Mouse (Mus musculus) c-Kit-negative CD71-positive TER-119-positive erythroid progenitor cells, embryonic 14.5 days (primary cell): ENCODE measurements around the gene Polr3b.

Experiments
- DNase-seq: peaks from one replicate; pipeline ENCODE4 v3.0.0-alpha.2; 2013; ENCODE audit warnings: low read depth, low spot score

Gene Polr3b

DNA sequence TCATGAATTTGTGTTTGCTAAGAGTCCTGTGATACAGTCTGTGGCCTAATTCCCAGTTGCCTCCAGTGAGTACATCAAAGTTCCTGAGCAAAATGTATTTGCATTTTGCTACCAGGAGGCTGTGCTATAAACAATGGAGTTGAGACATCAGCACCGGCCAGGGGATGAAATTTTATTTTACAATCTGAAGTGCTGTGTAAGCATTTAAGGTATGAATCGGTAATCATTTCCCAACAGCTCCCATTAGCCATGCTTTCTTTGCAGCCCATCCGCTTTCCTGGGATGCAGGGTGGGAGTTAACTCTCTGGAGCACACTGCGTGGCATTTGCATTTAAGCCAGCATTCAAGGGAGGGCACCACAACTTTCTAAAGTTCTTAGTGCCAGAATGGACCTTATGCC lies 88.1 kb downstream of the Polr3b start:
- DNase-seq: no peak

GRCm38 (mm10) chr10:84710827-84711226 lies 88.7 kb downstream of the Polr3b start:
- DNase-seq: no peak

DNA sequence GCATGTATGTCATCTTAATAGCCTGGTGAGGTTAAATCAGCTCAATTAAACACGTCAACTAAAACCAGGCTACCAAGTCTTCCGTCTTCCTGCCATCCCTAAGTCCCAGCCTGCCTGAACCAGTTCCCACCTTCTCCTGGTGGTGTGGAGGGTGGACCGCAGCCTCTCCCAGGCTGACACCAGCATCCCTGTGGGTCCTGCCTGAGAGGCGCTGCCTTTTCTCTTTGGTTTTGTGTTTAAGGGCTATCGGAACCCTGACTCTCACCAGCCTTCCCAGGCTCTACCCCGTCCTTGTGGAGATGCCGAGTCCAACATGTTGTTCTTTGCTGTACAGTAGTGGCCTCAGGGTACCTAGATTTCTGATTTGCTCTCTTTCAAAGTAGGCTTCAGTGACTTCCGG lies 89.4 kb downstream of the Polr3b start:
- no peak for DNase-seq

GRCm38 (mm10) chr10:84711940-84712339 lies 89.8 kb downstream of the Polr3b start:
- DNase-seq: no peak

DNA sequence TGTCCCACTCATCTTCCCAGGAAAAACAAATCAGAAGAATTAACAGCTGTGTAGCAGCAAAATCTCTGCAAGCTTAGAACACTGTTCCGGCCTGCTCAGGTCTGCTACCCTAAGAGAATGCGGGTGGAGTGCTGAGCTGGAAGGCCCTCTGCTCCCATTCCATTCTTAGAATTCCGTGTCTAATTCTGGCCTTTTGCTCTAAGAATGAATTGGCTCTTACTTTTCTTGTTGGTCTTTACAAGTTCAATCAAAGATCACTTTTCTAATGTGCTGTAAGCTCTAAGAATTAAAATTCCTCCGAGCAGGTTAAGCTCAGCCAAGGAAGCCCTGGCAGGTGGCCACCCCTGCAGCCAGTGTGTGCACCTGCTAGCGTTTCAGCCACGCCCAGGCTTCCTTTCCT lies 90.4 kb downstream of the Polr3b start:
- no peak for DNase-seq

DNA sequence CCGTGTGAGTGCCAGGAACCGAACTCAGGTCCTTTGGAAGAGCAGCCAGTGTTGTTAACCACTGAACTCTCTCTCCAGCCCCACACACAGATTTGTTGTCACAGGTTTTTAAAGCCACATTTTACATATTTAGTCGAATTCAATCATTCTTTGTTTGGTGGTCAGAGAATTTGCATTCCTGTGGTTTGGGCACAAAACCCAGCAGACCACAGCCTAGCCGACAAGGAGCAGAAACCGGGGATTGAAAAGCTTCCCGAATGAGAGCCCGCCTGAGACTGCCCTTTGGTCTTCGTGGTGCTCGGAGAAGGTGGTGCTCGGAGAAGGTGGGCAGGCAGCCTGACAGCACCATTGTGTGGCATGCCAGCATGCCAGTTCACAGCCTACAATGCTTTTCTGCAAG lies 91.0 kb downstream of the Polr3b start:
- no peak for DNase-seq

- DNase-seq: no peak
Observed at GRCm38 (mm10) chr10:84715639-84716038, 93.5 kb downstream of the Polr3b start.

GRCm38 (mm10) chr10:84716581-84716980 lies 94.5 kb downstream of the Polr3b start:
- DNase-seq: no peak

DNA sequence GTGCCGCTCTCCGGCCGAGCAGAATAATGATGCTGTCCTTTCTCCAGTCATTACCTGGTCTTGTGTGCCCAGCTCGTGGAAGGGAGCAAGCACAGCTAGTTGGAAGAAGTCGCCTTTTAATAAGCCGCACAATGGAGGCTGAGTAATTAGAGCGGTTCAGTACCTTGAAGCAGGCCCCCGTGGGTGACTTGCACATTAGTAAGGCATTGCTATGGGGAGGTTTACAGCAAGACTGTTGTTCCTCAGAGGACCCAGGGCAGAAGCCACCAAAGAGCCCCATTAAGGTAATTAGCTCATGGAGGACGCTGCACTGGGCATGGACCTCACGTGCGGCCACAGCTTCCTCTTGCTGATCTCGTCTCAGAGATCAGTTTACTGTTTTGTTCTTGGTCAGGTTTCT lies 100.6 kb downstream of the Polr3b start:
- DNase-seq: no peak

DNA sequence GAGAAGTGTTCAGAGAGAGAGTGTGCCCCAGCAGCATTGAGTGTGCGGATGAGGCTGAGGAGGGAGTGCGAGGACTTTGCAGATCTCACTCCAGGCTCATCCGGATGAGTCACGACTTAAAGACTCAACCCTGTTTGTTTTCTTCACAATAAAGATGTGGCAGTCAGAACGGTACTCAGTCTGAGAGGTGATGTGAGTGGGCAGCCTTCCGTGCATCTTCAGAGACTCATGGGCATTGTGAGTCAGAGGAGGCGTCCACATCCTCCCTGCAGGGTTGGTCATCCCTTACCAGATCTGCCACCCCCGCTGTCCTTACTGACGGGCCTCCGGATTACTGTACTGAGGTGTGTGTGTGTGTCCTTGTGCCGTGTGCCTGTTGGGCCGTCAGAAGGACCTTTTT lies 104.9 kb downstream of the Polr3b start:
- no peak for DNase-seq

GRCm38 (mm10) chr10:84727760-84728159 lies 105.7 kb downstream of the Polr3b start:
- no peak for DNase-seq

DNA sequence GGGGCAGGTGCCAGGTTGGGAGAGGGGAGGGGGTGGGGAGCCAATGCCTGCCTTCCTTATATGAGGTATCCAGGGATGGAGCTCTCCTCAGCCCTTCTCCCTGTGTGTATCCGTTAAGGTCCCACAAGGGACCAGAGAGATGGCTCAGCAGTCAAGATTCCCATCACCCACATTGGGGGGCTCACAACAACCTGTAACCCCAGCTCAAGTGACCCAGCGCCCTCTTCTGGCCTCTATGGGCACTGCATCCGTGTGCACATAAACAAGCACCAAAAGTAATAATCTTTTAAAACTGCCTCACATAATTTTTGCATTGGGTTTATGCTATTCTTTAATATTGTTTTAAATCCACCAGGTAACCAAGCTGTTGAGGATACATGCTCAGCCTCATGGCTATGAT lies 108.0 kb downstream of the Polr3b start:
- no peak for DNase-seq

GRCm38 (mm10) chr10:84730956-84731355 lies 108.9 kb downstream of the Polr3b start:
- no peak for DNase-seq

GRCm38 (mm10) chr10:84733511-84733910 lies 111.4 kb downstream of the Polr3b start:
- no peak for DNase-seq

- no peak for DNase-seq
Observed at GRCm38 (mm10) chr10:84754851-84755785, 133.0 kb downstream of the Polr3b start.

GRCm38 (mm10) chr10:84755786-84756203 lies 133.7 kb downstream of the Polr3b start, which contains the start of gene Rfx4:
Rfx4 (plus strand) TSS chr10:84756062.
- no peak for DNase-seq

DNA sequence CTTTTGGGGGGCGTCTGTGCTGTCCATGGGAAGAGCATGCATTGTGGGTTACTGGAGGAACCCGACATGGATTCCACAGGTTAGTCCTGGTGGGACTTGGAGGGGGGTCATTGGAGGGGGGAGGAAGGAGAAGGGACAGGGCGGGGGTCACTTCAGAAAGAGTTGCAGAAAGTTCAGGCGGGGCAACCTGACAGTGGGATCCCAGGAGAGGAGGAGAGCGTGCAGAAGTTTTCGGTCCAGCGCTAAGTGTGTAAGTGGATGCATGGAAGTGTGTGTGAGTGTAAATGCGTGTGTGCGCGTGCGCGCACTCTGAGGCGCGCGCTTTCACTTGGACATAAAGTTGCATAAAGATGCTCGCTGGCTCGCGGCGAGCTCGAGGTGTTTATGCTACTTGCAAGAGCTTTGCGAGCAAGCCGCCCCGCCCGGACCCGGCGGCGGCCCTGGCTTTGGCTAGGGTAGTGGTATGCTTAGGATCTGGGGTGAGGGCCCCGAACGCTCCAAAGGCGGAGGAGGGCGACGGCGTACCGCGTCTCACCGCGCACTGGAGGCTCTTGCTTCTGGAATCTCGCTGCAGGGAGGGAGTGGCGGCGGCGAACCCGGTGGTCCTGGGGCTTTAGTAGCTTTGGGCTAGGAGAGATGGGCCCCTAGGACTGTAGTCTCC lies 134.5 kb downstream of the Polr3b start:
- no peak for DNase-seq

DNA sequence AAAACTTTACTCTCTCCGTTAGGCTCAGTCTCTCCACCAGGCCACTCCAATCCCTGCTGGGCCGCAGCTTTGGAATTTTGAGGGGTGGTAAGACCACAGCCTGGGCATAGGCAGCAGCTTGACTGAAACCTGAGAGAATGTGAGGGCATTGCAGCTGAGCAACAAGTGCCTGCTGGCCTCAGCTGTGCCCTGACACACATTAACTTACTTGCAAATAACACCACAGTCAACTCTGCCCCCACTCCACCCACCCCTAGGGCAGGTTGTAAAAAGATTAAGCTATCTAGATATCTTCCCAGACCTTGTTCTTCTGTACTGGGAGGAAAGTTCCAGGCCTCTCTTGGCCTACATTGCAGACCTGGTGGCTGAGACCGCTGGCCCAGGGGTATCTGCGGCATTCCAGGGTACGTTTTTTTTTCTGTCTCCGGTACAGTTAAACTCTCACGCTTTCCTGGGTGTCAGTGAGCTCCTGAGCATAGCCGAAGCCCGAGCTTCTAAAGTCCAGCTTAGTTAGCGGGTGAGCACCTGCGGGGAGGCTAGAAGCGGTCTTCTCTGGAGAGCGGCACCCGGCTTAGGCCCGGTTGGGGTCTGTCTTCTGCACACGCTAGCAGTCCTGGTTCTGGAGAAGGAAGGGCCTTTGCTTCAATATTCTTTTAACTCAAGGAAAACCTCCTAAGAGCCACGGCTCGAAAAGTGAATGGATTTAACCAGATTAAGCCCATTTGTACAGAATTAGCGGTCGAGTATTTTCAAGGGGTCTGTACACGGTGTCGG lies 135.5 kb downstream of the Polr3b start:
- no peak for DNase-seq

DNA sequence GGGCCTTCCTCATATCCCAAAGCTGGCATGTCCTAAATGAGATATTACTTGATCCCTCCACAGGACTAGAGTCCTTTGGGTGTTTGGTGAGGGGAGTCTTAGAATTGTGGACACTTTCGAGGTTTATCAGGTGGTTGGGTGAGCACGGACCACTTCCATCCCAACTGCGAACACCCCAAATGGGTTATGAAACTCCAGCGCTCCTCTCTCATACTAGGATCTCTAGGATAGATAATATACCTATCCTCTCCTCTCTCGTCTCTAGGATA lies 136.0 kb downstream of the Polr3b start:
- no peak for DNase-seq

DNA sequence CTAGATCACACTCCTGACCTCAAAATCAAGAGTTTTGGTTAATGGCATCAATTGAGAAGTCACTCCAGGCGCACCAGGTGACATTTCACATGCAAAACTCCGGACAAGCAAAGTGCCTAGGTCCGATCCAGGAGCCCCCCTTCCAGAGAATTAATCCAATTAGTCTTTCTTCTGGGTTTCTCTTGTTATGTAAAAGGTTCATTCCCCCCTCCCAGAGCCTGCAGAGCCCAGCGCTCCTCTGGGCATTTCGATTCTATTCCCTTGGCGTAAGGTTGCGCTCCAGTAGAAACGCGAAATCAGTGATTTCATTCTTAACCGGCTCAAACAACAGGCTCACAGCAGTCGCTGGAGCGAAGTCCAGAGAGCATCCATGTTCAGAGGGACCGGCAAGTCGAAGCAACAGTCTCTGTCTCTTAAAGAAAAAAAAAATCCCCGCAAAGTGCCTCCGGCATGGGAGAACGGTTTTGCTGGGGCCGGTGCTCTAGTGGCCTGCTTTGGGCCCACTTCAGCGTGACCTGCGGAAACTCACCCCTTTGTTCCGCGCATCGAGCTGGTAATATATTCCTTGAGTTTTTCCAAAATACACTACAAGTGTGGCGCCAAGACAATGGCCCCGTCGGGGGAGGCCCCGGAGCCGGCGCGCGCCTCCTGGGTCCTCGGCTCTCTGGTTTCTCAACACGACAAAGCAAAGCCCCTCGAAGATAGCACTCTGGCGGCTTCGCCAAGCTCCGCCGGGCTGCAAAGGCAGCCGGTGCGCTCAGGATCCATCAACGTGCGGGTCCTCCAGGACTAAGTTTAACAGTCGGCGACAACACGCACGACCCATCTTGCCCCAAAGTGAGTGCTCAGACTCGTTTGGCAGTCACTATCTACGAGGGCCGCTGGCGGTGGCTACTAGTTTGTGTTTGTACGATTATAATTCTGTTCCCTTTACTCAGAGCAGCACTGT lies 136.7 kb downstream of the Polr3b start:
- no peak for DNase-seq

- DNase-seq: no peak
Observed at GRCm38 (mm10) chr10:84759511-84760117, 137.5 kb downstream of the Polr3b start.
